Mouse (Mus musculus) E14TG2a.4 (cell line): ENCODE measurements at regions not wholly inside any gene's neighbourhood (a gene's known extent, or its start where the extent isn't known, plus 50 kb on each side); places are given as distances from the start of the nearest gene placed in this dataset.
A peak's percentile ranks its signal among the peaks of the same experiment; 100 is the strongest.
"Not testable (repeated sequence)": the region's sequence is repeated elsewhere in the genome, so short reads cannot be mapped to it uniquely, and the experiment has no call there.

Experiments
- H3K27me3 ChIP-seq: 2 replicates; pipeline ENCODE4 v1.6.1; 2014; ENCODE audit warnings: low read length, control low read depth; ENCODE audit not compliant: insufficient read depth
- H3K36me3 ChIP-seq: 2 replicates; pipeline ENCODE4 v1.6.1; 2014; ENCODE audit warnings: low read length, control low read depth; ENCODE audit not compliant: insufficient read depth
- H3K4me1 ChIP-seq: replicated peaks from 2 replicates; pipeline ENCODE4 v1.6.1; 2014; ENCODE audit warnings: low read depth, low read length, control low read depth
- H3K4me3 ChIP-seq: replicated peaks from 2 replicates; pipeline ENCODE4 v1.5.1; 2014; ENCODE audit warnings: mild to moderate bottlenecking, low read length
- H3K9me3 ChIP-seq: 2 replicates; pipeline ENCODE4 v1.6.1; 2014; ENCODE audit warnings: low read length, control low read depth
- CTCF ChIP-seq: conservative IDR thresholded peaks from 2 replicates; pipeline ENCODE4 v1.5.1; 2014; ENCODE audit warnings: low read length
- NANOG ChIP-seq: IDR thresholded peaks from 2 replicates; pipeline ENCODE4 v1.6.1; 2014; ENCODE audit warnings: borderline replicate concordance, low read length, mixed read lengths
- POU5F1 ChIP-seq: IDR thresholded peaks from 2 replicates; pipeline ENCODE4 v1.6.1; 2014; ENCODE audit warnings: low read length, borderline replicate concordance

DNA sequence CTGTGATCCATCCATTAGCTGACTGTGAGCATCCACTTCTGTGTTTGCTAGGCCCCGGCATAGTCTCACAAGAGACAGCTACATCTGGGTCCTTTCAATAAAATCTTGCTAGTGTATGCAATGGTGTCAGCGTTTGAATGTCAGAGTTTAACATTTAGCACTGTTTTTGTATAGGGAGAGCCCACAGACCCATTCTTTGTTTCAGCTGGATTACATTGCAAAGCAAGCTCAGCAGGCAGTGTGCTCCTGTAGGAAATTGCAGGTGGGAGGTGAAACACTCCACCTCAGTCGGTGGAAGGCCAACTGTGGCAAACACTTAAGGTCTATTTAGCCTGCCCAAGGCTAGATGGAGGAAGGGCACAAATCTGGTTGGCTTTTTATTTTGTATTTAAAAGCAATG is 337.2 kb upstream of the Nova1 start:
- not testable (repeated sequence) for H3K36me3 ChIP-seq, H3K9me3 ChIP-seq, H3K27me3 ChIP-seq, H3K4me3 ChIP-seq
- peaks cover 17% of the 10 kb centered on the region for H3K4me1 ChIP-seq
- peak; percentile 31; the same call in 1 of the 2 replicates for TF ChIP-seq NANOG

- no peaks in the 10 kb centered on the region for H3K27me3 ChIP-seq
- H3K9me3 ChIP-seq, result no peaks in the 10 kb centered on the region
- H3K4me3 ChIP-seq, result no peak overlapping the region
- no peaks in the 10 kb centered on the region for H3K36me3 ChIP-seq
- peaks cover 5% of the 10 kb centered on the region for H3K4me1 ChIP-seq
- TF ChIP-seq NANOG (no peak), CTCF (no peak), POU5F1 (no peak)
These were observed 321.9 kb upstream of the Nova1 start for GRCm38 (mm10) chr12:47140677-47141076.

GRCm38 (mm10) chr12:47129821-47130220 is 311.1 kb upstream of the Nova1 start:
- no peaks in the 10 kb centered on the region for H3K36me3 ChIP-seq
- no peaks in the 10 kb centered on the region for H3K9me3 ChIP-seq
- no peak overlapping the region for H3K4me3 ChIP-seq
- no peak for TF ChIP-seq POU5F1
- no peak for TF ChIP-seq CTCF
- TF ChIP-seq NANOG, result peak; percentile 56; the same call in 1 of the 2 replicates
- H3K27me3 ChIP-seq, result no peaks in the 10 kb centered on the region
- H3K4me1 ChIP-seq, result peaks cover 13% of the 10 kb centered on the region

GRCm38 (mm10) chr12:47128596-47128995 is 309.9 kb upstream of the Nova1 start:
- Histone ChIP-seq H3K36me3 (no peaks in the 10 kb centered on the region), H3K9me3 (no peaks in the 10 kb centered on the region), H3K4me3 (no peak overlapping the region), H3K4me1 (peaks cover 13% of the 10 kb centered on the region), H3K27me3 (no peaks in the 10 kb centered on the region)
- TF ChIP-seq CTCF (no peak), POU5F1 (no peak), NANOG (no peak)

DNA sequence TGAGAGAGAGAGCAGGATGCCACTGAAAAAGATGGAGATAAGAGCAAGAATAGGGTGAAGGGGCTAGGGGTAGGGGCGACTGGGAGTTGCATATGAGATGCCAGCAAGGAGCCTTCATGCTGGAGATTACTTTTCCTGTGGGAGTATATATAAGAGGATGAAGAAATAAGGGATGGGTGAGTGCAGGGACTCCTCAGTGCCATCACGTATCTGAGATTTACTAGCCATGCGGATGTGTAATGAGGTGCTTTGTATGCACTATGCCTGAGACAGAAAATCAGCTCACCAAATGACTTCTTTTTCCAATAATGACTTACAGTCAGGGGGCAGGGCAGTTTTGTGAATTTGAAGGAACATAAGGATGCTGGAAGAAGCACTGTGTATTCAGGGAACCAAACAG is 302.7 kb upstream of the Nova1 start:
- H3K4me3 ChIP-seq, result no peak overlapping the region

DNA sequence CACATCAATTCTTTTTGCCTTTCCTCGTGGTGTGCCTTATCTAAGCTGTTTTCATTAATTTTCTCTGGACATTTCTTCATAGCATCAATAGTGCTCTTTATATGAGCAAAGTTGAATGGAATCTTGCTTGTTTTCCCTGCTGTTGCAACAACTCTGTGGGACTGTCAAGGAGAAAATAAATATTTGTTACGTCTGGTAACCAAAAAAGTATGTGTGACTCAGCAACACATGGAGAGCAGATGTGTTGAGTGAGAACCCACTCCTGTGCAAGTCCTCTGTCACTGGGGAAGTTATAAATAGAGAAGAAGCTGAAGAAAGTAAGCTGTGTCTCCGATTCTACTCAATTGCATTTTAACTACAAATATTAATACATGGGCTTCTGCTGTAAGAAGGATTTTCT is 298.8 kb upstream of the Nova1 start:
- H3K9me3 ChIP-seq, result no peaks in the 10 kb centered on the region

More for the DNA sequence above, 302.7 kb upstream of the Nova1 start:
- Histone ChIP-seq H3K4me1 (no peaks in the 10 kb centered on the region), H3K36me3 (no peaks in the 10 kb centered on the region), H3K27me3 (no peaks in the 10 kb centered on the region), H3K9me3 (no peaks in the 10 kb centered on the region)
- TF ChIP-seq NANOG (no peak), POU5F1 (no peak), CTCF (no peak)

GRCm38 (mm10) chr12:47089234-47089633 is 270.5 kb upstream of the Nova1 start:
- Histone ChIP-seq H3K4me1 (no peaks in the 10 kb centered on the region), H3K36me3 (no peaks in the 10 kb centered on the region), H3K9me3 (no peaks in the 10 kb centered on the region), H3K4me3 (no peak overlapping the region), H3K27me3 (no peaks in the 10 kb centered on the region)
- TF ChIP-seq POU5F1, result no peak
- no peak for TF ChIP-seq CTCF
- TF ChIP-seq NANOG, result no peak

More for the DNA sequence above, 298.8 kb upstream of the Nova1 start:
- no peaks in the 10 kb centered on the region for H3K27me3 ChIP-seq
- no peaks in the 10 kb centered on the region for H3K36me3 ChIP-seq
- TF ChIP-seq CTCF (no peak), POU5F1 (no peak), NANOG (no peak)
- no peaks in the 10 kb centered on the region for H3K4me1 ChIP-seq
- no peak overlapping the region for H3K4me3 ChIP-seq

- Histone ChIP-seq H3K27me3 (no peaks in the 10 kb centered on the region), H3K36me3 (no peaks in the 10 kb centered on the region), H3K9me3 (no peaks in the 10 kb centered on the region), H3K4me1 (no peaks in the 10 kb centered on the region), H3K4me3 (no peak overlapping the region)
- TF ChIP-seq NANOG (no peak), POU5F1 (no peak), CTCF (no peak)
These were observed 256.2 kb upstream of the Nova1 start for GRCm38 (mm10) chr12:47074961-47075360.

DNA sequence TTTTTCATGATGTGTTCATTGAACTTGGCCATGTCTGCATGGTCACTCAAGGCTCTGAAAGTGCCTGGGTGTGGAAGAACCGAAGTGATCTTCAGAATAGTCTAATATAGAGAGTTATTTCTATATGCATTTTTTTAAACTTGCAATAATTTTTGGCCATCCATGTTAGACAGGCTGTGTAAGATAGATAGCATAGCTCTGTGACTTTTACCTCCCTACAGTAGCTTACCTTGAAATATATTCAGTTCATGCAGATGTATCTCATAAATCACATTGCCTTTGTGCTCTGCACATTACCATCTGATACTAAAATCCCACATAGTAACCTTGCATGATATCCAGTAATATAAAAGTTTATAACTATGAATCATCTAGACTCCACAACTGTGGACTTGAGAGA is 233.7 kb upstream of the Nova1 start:
- Histone ChIP-seq H3K4me3 (no peak overlapping the region), H3K9me3 (no peaks in the 10 kb centered on the region), H3K36me3 (no peaks in the 10 kb centered on the region), H3K27me3 (no peaks in the 10 kb centered on the region), H3K4me1 (no peaks in the 10 kb centered on the region)
- TF ChIP-seq NANOG (no peak), POU5F1 (no peak), CTCF (no peak)
